Mouse (Mus musculus) kidney, adult 18-20 months (tissue): Measurements from ENCODE around the gene Ecd.
"Not testable (repeated sequence)": the region's sequence is repeated elsewhere in the genome, so short reads cannot be mapped to it uniquely, and the experiment has no call there.

Source experiments
- DNase-seq: peaks from one replicate; pipeline ENCODE4 v3.0.0; 2021

Gene Ecd

DNA sequence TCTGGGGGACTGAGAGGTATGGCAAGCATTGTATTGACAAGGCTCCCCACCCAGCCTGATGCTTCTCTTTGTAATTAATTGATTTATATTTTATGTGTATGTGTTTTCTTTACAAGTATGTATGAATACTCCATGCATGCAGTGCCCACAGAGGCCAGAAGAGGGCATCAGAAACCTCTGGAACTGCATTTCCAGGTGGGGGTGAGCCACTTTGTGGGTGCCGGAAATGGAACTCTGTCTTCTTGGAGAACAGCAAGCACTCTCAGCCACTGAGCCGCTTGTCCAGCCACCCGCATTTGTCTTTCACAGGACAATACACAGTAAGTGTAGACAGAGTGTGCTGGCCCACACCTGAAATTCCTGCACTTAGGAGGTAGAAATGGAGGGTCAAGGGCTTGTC lies 28.5 kb downstream of the Ecd start:
- peak; percentile 54 for DNase-seq

DNA sequence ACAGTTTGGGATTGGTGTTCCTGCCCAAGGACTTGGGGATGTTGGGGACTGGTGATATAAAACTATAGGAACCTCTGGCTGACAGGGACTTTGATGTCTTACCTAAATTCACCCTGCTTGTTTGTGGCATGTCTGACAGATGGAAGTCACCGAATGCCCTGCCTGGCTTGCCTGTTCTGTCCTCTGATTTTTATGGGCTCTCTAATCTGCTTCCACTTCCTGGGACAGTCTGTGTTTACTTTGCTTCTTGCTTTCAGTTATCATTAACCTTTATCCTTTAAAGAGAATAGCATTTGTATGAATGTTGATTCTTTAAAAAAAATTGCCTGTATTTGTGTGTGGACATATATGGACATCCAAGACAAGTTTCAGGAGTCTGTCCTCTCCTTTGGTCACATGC lies 32.8 kb downstream of the Ecd start:
- DNase-seq: no peak

DNA sequence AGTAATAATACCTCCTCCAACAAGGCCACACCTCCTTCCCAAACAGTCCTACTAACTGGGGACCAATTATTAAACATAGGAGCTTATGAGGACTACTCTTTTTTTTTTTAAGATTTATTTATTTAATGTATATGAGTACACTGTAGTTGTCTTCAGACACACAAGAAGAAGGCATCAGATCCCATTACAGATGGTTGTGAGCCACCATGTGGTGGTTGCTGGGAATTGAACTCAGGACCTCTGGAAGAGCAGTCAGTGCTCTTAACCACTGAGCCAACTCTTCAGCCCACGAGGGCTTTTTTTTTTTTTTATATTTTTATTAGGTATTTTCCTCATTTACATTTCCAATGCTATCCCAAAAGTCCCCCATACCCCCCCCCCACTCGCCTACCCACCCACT lies 42.8 kb downstream of the Ecd start:
- not testable (repeated sequence) for DNase-seq

GRCm38 (mm10) chr14:20298131-20298530 lies 49.8 kb downstream of the Ecd start:
- DNase-seq: no peak

DNA sequence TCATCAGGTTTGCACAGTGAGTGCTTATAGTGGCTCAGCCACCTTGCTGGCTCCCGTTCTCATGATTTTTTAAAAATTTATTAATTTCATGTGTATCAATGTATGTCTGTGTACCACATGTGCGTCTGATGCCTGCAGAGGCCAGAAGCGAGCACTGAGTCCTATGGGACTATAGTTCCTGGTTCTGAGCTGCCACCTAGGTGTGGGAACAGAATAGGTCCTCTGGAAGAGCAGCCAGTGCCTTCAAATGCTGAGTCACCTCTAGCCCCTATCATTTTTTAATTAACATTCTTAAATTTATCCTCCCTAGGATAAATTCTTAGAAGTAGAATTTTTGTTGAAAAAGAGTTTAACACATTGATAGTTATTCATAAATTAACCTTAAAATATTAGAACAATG lies 50.3 kb downstream of the Ecd start:
- DNase-seq: no peak

DNA sequence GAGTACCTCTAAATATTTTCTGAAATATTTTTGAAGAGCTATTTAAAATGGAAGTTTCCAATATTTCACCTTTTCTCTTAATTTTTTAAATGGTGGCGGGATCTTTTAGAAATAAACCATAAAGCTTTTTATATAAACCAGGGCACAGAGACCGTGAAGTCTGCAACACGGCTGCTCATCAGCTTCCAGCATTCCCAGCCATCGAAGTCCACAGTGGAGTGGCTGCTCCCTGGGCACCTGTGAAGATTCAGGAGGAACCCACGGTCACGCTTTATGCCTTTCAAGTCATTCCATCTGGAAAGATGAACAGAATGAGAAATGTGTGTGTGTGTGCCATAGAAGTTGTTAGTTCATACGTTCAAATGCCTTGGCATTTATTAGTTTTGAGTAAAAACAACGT lies 53.0 kb downstream of the Ecd start:
- DNase-seq: no peak

DNA sequence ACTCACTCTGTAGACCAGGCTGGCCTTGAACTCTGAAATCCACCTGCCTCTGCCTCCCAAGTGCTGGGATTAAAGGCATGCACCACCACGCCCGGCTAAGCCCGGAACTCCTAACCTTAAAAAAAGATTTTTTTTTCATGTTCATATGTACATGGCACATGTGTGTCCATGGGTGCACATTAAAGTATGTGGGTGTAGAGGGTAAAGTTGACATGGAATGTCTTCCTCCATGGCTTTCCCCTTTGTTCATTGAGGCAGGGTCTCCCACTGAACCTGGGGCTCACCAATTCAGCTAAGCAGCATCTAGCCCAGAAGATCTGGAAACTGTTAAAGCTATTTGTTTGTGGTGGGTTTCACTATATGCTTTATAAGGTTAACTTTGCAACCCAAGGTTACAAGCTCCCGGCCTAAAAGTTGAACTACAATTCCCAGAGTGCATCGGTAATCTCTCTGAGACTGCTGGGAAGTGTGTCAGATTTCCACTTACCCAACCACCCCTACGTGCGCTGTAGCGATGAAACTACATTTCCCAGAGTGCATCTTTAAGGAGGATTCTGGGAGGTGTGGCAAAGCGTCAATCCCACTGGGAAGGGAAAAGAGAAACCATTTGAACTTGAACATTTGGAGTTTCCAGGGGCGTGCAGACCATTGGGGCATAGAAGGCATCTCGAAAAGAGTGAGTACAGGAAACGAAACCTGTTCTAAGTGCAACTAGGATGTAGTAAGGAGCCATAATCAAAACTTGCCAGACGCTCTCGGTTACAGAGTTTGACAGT lies 53.6 kb downstream of the Ecd start, which contains the start of gene Nudt13:
Nudt13 (plus strand) TSS at position 581 of the 776 bp plus-strand sequence.
- peak; percentile 82 for DNase-seq

- DNase-seq: no peak
These were observed 56.5 kb downstream of the Ecd start for GRCm38 (mm10) chr14:20291391-20291790.
